Mouse (Mus musculus) lung, postnatal 0 days (tissue): Measurements from ENCODE around the gene Ppp1r9a. TPM values are rescaled to one million over a fixed set of nuclear protein-coding genes. Genes with fewer than 3 reads are reported as not detected.

Experiments used
- ATAC-seq: fragments of 200-750 bp; cut with Nextera tagmentation; 2 replicates; pipeline ENCODE4 v1.8.0; 2017; ENCODE audit warnings: moderate library complexity
- DNase-seq: peaks from one replicate; pipeline ENCODE4 v3.0.0-alpha.2; 2016; ENCODE audit warnings: low spot score
- H3K27ac ChIP-seq: fragments of 300-500 bp; sonication (generic); 2 replicates; pipeline ENCODE4 v1.5.1; 2014; ENCODE audit warnings: antibody characterized with exemption, mild to moderate bottlenecking, low read length, mixed read lengths
- H3K27me3 ChIP-seq: fragments of 300-500 bp; sonication (generic); replicated peaks from 2 replicates; pipeline ENCODE4 v1.6.1; 2014; ENCODE audit warnings: low read length, mixed read lengths; ENCODE audit not compliant: insufficient read depth
- H3K36me3 ChIP-seq: fragments of 300-500 bp; sonication (generic); 2 replicates; pipeline ENCODE4 v1.6.1; 2014; ENCODE audit warnings: low read length, mixed read lengths; ENCODE audit not compliant: insufficient read depth
- H3K4me1 ChIP-seq: fragments of 300-500 bp; sonication (generic); 2 replicates; pipeline ENCODE4 v1.6.1; 2014; ENCODE audit warnings: antibody characterized with exemption, low read depth, low read length, mixed read lengths; ENCODE audit not compliant: insufficient read depth
- H3K4me2 ChIP-seq: fragments of 300-500 bp; sonication (generic); replicated peaks from 2 replicates; pipeline ENCODE4 v1.6.1; 2014; ENCODE audit warnings: low read depth, mild to moderate bottlenecking, low read length, moderate library complexity, mixed read lengths
- H3K4me3 ChIP-seq: fragments of 300-500 bp; sonication (generic); 2 replicates; pipeline ENCODE4 v1.5.1; 2014; ENCODE audit warnings: low read depth, low read length
- H3K9ac ChIP-seq: fragments of 300-500 bp; sonication (generic); replicated peaks from 2 replicates; pipeline ENCODE4 v1.6.1; 2014; ENCODE audit warnings: low read depth, mild to moderate bottlenecking
- H3K9me3 ChIP-seq: fragments of 300-500 bp; sonication (generic); 2 replicates; pipeline ENCODE4 v1.6.1; 2016; ENCODE audit warnings: low read length, mixed read lengths
- CTCF ChIP-seq: IDR thresholded peaks from 2 replicates; pipeline ENCODE4 v1.5.1; 2016; ENCODE audit warnings: antibody characterized with exemption, mild to moderate bottlenecking
- EP300 ChIP-seq: IDR thresholded peaks from 2 replicates; pipeline ENCODE4 v1.6.1; 2016; ENCODE audit warnings: antibody characterized with exemption, mild to moderate bottlenecking, control low read depth
- WGBS: fragments of 180-500 bp; shearing (Covaris S2); extraction: QIAGEN DNeasy Blood & Tissue Kit; methylation state at CpG from one replicate; pipeline ENCODE4 v1.1.7; 2014; 5-methylcytosine and 5-hydroxymethylcytosine counted together
- polyA plus RNA-seq: library from polyadenylated mRNA; unstranded; fragments of >200 nt; fragmentation: Nextera tagmentation; extraction: Ambion mirVana; gene quantifications from 2 replicates; pipeline ENCODE4 v1.2.1, GENCODE M21; 2015

The Ppp1r9a gene
- polyA plus RNA-seq, 1 experiment from 2014 or later: 11.2 TPM

- Histone ChIP-seq H3K4me3 (no peak overlapping the region), H3K4me1 (peaks cover 5% of the 10 kb centered on the region; the same call in 1 of the 2 replicates), H3K9ac (no peak overlapping the region), H3K27me3 (no peaks in the 10 kb centered on the region), H3K36me3 (no peaks in the 10 kb centered on the region), H3K27ac (no peak overlapping the region), H3K4me2 (no peak overlapping the region), H3K9me3 (no peaks in the 10 kb centered on the region)
- TF ChIP-seq EP300 (no peak), CTCF (no peak)
- no peak for DNase-seq
- WGBS: 81% methylated on average over 3 of the region's 3 CpGs
- ATAC-seq: no peak
Measured at GRCm38 (mm10) chr6:4980113-4980512, 77.4 kb downstream of the Ppp1r9a start.

- TF ChIP-seq EP300: no peak
- peak; percentile 83 for TF ChIP-seq CTCF
- Histone ChIP-seq H3K36me3 (no peaks in the 10 kb centered on the region), H3K9me3 (no peaks in the 10 kb centered on the region), H3K27ac (peak overlapping the region; percentile 51), H3K4me2 (peak overlapping the region; percentile 20), H3K9ac (no peak overlapping the region), H3K27me3 (no peaks in the 10 kb centered on the region), H3K4me3 (no peak overlapping the region), H3K4me1 (peaks cover 2% of the 10 kb centered on the region; the same call in 1 of the 2 replicates)
- WGBS: 39% methylated on average over 9 of the region's 9 CpGs
- peak; percentile 96 for ATAC-seq
- peak; percentile 91 for DNase-seq
Measured at GRCm38 (mm10) chr6:4982686-4983162, 80.0 kb downstream of the Ppp1r9a start.

- Histone ChIP-seq H3K4me1 (no peaks in the 10 kb centered on the region), H3K27me3 (no peaks in the 10 kb centered on the region), H3K36me3 (no peaks in the 10 kb centered on the region), H3K4me2 (no peak overlapping the region), H3K9ac (no peak overlapping the region), H3K4me3 (no peak overlapping the region), H3K27ac (no peak overlapping the region), H3K9me3 (no peaks in the 10 kb centered on the region)
- 86% methylated on average over 3 of the region's 3 CpGs for whole genome bisulfite sequencing
- ATAC-seq: no peak
- TF ChIP-seq CTCF (no peak), EP300 (no peak)
- no peak for DNase-seq
Measured at GRCm38 (mm10) chr6:4985668-4986067, 83.0 kb downstream of the Ppp1r9a start.

- Histone ChIP-seq H3K27ac (no peak overlapping the region), H3K4me2 (no peak overlapping the region), H3K36me3 (no peaks in the 10 kb centered on the region), H3K4me3 (no peak overlapping the region), H3K9ac (no peak overlapping the region), H3K4me1 (no peaks in the 10 kb centered on the region), H3K27me3 (no peaks in the 10 kb centered on the region), H3K9me3 (no peaks in the 10 kb centered on the region)
- WGBS: 76% methylated on average over 5 of the region's 5 CpGs
- ATAC-seq: peak; percentile 47
- DNase-seq: peak; percentile 50
- TF ChIP-seq CTCF (no peak), EP300 (no peak)
Measured at GRCm38 (mm10) chr6:4987084-4987483, 84.4 kb downstream of the Ppp1r9a start.

GRCm38 (mm10) chr6:4988688-4989087 is 86.0 kb downstream of the Ppp1r9a start:
- H3K4me2 ChIP-seq: no peak overlapping the region
- no peaks in the 10 kb centered on the region for H3K36me3 ChIP-seq
- H3K9ac ChIP-seq: no peak overlapping the region
- H3K9me3 ChIP-seq: no peaks in the 10 kb centered on the region
- H3K4me3 ChIP-seq: no peak overlapping the region
- H3K4me1 ChIP-seq: peaks cover 1% of the 10 kb centered on the region; the same call in 1 of the 2 replicates
- DNase-seq (no peak), ATAC-seq (no peak)
- WGBS: 58% methylated on average over 4 of the region's 4 CpGs
- H3K27ac ChIP-seq: no peak overlapping the region
- no peaks in the 10 kb centered on the region for H3K27me3 ChIP-seq
- TF ChIP-seq CTCF (no peak), EP300 (no peak)

GRCm38 (mm10) chr6:4992308-4992707 is 89.6 kb downstream of the Ppp1r9a start:
- Histone ChIP-seq H3K4me3 (no peak overlapping the region), H3K4me1 (peaks cover 4% of the 10 kb centered on the region; the same call in 1 of the 2 replicates), H3K27ac (no peak overlapping the region), H3K27me3 (no peaks in the 10 kb centered on the region), H3K4me2 (no peak overlapping the region), H3K9me3 (no peaks in the 10 kb centered on the region), H3K36me3 (no peaks in the 10 kb centered on the region), H3K9ac (no peak overlapping the region)
- no peak for DNase-seq
- 97% methylated on average over 9 of the region's 9 CpGs for WGBS
- no peak for TF ChIP-seq CTCF
- no peak for ATAC-seq
